In the genomic region with DNA sequence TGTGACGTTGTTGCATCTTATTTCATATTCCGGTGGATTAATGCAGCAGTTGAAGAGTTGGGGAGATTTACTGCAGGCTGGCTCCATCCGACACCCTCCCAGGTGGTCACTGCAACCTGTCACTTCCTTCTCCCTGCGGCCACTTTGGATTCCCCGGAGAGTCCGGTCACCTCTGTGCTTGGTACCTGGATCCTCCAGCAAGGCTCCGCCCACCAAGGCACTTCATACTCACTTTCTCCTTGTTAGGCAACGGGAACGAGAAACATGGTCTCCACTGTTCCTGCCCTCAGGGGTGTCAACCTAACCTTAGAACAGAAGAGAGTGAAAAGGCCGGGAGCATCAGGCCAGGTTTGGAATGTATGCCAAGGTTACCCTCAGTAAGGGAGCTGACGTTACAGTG, we compare ENCODE assay signal across 8 mouse cellular contexts. TPM values are rescaled to one million over a fixed set of nuclear protein-coding genes. Genes with fewer than 3 reads are reported as not detected.
DNase-seq lines count a peak whose midpoint lies in the region; ATAC-seq and TF ChIP-seq lines count a peak whose summit lies in the region.

No protein-coding gene starts in this region.

- peaks cover 39% of the 10 kb centered on the region for H3K4me1 ChIP-seq in forebrain, embryonic 15.5 days
- H3K4me1 ChIP-seq in intestine, embryonic 16.5 days (ENCODE audit: control insufficient read depth, insufficient read depth, low read length): peaks cover 50% of the 10 kb centered on the region
- peaks cover 84% of the 10 kb centered on the region for H3K4me1 ChIP-seq in liver, embryonic 15.5 days (replicated peaks)
- peaks cover 28% of the 10 kb centered on the region for H3K4me1 ChIP-seq in olfactory bulb, adult 2 months (ENCODE audit: control insufficient read depth, insufficient read depth, low read length)

- DNase-seq in left cerebral cortex, adult 2 months (ENCODE audit: extremely low spot score in 1 of 2, low spot score in 2 of 2): peak; percentile 13 to 20
- no peak for DNase-seq in left cerebral cortex, postnatal 25 days (ENCODE audit: low spot score in 2 of 2)
- peak; percentile 32 for DNase-seq in adrenal gland, postnatal 10 days

- H3K9ac ChIP-seq in forebrain, embryonic 15.5 days (replicated peaks): peak overlapping the region; percentile 100
- peak overlapping the region; percentile 100 for H3K9ac ChIP-seq in intestine, embryonic 16.5 days (ENCODE audit: low read depth, low read length)
- H3K9ac ChIP-seq in liver, embryonic 15.5 days: no peak overlapping the region

- WGBS in forebrain, embryonic 15.5 days: 18% methylated on average over 11 of the region's 11 CpGs
- 16% methylated on average over 11 of the region's 11 CpGs for WGBS in intestine, embryonic 16.5 days
- WGBS in liver, embryonic 15.5 days (ENCODE audit: insufficient replicate concordance): 45% methylated on average over 11 of the region's 11 CpGs
- 33% methylated on average over 11 of the region's 11 CpGs for WGBS in olfactory bulb, adult 2 months

- TF ChIP-seq CTCF in left cerebral cortex, adult 2 months (IDR thresholded peaks at IDR 0.05): no peak
- no peak for TF ChIP-seq CTCF in olfactory bulb, adult 2 months (IDR thresholded peaks at IDR 0.05; ENCODE audit: insufficient read depth, low read depth, low read length)

- peaks cover 5% of the 10 kb centered on the region; the same call in 1 of the 2 replicates for H3K36me3 ChIP-seq in forebrain, embryonic 15.5 days
- no peaks in the 10 kb centered on the region for H3K36me3 ChIP-seq in intestine, embryonic 16.5 days (ENCODE audit: control insufficient read depth, insufficient read depth, low read length)
- peaks cover 9% of the 10 kb centered on the region for H3K36me3 ChIP-seq in liver, embryonic 15.5 days (replicated peaks)

- H3K9me3 ChIP-seq in forebrain, embryonic 15.5 days: no peaks in the 10 kb centered on the region
- H3K9me3 ChIP-seq in intestine, embryonic 16.5 days (ENCODE audit: control insufficient read depth, low read length): no peaks in the 10 kb centered on the region
- no peaks in the 10 kb centered on the region for H3K9me3 ChIP-seq in liver, embryonic 15.5 days (replicated peaks)

- peak overlapping the region; percentile 100 for H3K27ac ChIP-seq in left cerebral cortex, adult 2 months
- peak overlapping the region; percentile 98 for H3K27ac ChIP-seq in forebrain, embryonic 15.5 days (replicated peaks)
- H3K27ac ChIP-seq in intestine, embryonic 16.5 days (ENCODE audit: low read length): peak overlapping the region; percentile 100
- H3K27ac ChIP-seq in liver, embryonic 15.5 days (replicated peaks): peak overlapping the region; percentile 94
- peak overlapping the region; percentile 49 for H3K27ac ChIP-seq in olfactory bulb, adult 2 months (ENCODE audit: insufficient read depth, low read depth, low read length)

- H3K27me3 ChIP-seq in forebrain, embryonic 15.5 days: no peaks in the 10 kb centered on the region
- H3K27me3 ChIP-seq in intestine, embryonic 16.5 days (replicated peaks; ENCODE audit: control insufficient read depth, insufficient read depth, low read length): no peaks in the 10 kb centered on the region
- H3K27me3 ChIP-seq in liver, embryonic 15.5 days: peaks cover 42% of the 10 kb centered on the region

- H3K4me3 ChIP-seq in left cerebral cortex, adult 2 months: peak overlapping the region; percentile 98
- peak overlapping the region; percentile 100 for H3K4me3 ChIP-seq in forebrain, embryonic 15.5 days
- H3K4me3 ChIP-seq in intestine, embryonic 16.5 days (ENCODE audit: low read length): peak overlapping the region; percentile 100
- H3K4me3 ChIP-seq in liver, embryonic 15.5 days (replicated peaks): peak overlapping the region; percentile 96
- H3K4me3 ChIP-seq in olfactory bulb, adult 2 months (ENCODE audit: insufficient read depth, low read depth, low read length): no peak overlapping the region

- intact Hi-C loops in left cerebral cortex, adult 2 months (cut with DNase I): no loop called here
- intact Hi-C loops in left cerebral cortex, postnatal 25 days (cut with DNase I): no loop called here

- no peak for ATAC-seq in forebrain, embryonic 15.5 days (replicated peaks)
- peak; percentile 0; the same call in 1 of the 2 replicates for ATAC-seq in intestine, embryonic 16.5 days
- no peak for ATAC-seq in liver, embryonic 15.5 days (ENCODE audit: insufficient read depth)
- no peak for ATAC-seq in monocyte, adult 5-6 weeks (replicated peaks; ENCODE audit: insufficient number of reproducible peaks, low FRiP score, low TSS enrichment, poor library complexity, severe bottlenecking)

- no peak for TF ChIP-seq POLR2A in olfactory bulb, adult 2 months (IDR thresholded peaks at IDR 0.05; ENCODE audit: insufficient read depth, low read depth, low read length)

- H3K4me2 ChIP-seq in forebrain, embryonic 15.5 days (replicated peaks): peak overlapping the region; percentile 96
- peak overlapping the region; percentile 91 for H3K4me2 ChIP-seq in intestine, embryonic 16.5 days (ENCODE audit: low read depth, low read length)
- peak overlapping the region; percentile 100 for H3K4me2 ChIP-seq in liver, embryonic 15.5 days

RNA-seq across cellular contexts. Expression of a gene that starts 2.4 kb away (rescaled TPM):
- 1,000 to 10,000 TPM; 1,100 to 1,129 TPM for total RNA-seq in left cerebral cortex, adult 2 months (2021)
- total RNA-seq in left cerebral cortex, postnatal 25 days (2021): 1,000 to 10,000 TPM; 1,262 to 1,272 TPM
- 100 to 1,000 TPM; 954 to 956 TPM for total RNA-seq in adrenal gland, postnatal 10 days (2021)
- 3,835 and 3,917 TPM in 2 replicates for polyA plus RNA-seq in forebrain, embryonic 15.5 days (2015; fragmentation: Nextera tagmentation; extraction: Ambion mirVana)
- 2,886 and 2,944 TPM in 2 replicates for polyA plus RNA-seq in intestine, embryonic 16.5 days (2015; fragmentation: Nextera tagmentation; extraction: Ambion mirVana)
- 559 and 587 TPM in 2 replicates for polyA plus RNA-seq in liver, embryonic 15.5 days (2015; fragmentation: Nextera tagmentation; extraction: Ambion mirVana)
- 702 and 785 TPM in 2 replicates for polyA plus RNA-seq in olfactory bulb, adult 2 months (2012; ENCODE audit: insufficient read depth, insufficient read length, low replicate concordance, missing spikeins)
- total RNA-seq in monocyte, adult 5-6 weeks (2017): 1,753 to 2,142 TPM (median 1,849 TPM) in 3 replicates

RNA-seq across cellular contexts. Expression of a gene that starts 10.6 kb away (rescaled TPM):
- total RNA-seq in left cerebral cortex, adult 2 months (2021): under 1 TPM in 1 of 2 experiments, not detected in 1; 0.25 TPM
- total RNA-seq in left cerebral cortex, postnatal 25 days (2021): under 1 TPM in 1 of 2 experiments, not detected in 1; 0.21 TPM
- under 1 TPM; 0.15 to 0.45 TPM for total RNA-seq in adrenal gland, postnatal 10 days (2021)
- 0.97 and 1.3 TPM in 2 replicates for polyA plus RNA-seq in forebrain, embryonic 15.5 days (2015; fragmentation: Nextera tagmentation; extraction: Ambion mirVana)
- 0.55 TPM in 1 of 2 replicates, not detected in the other for polyA plus RNA-seq in intestine, embryonic 16.5 days (2015; fragmentation: Nextera tagmentation; extraction: Ambion mirVana)
- not detected in 2 replicates for polyA plus RNA-seq in liver, embryonic 15.5 days (2015; fragmentation: Nextera tagmentation; extraction: Ambion mirVana)
- polyA plus RNA-seq in olfactory bulb, adult 2 months (2012; ENCODE audit: insufficient read depth, insufficient read length, low replicate concordance, missing spikeins): not detected in 2 replicates
- total RNA-seq in monocyte, adult 5-6 weeks (2017): 0.29 to 0.75 TPM in 2 of 3 replicates, not detected in the other

RNA-seq across cellular contexts. Expression of a gene that starts 27.9 kb away (rescaled TPM):
- 10 to 100 TPM; 16.1 to 17.6 TPM for total RNA-seq in left cerebral cortex, adult 2 months (2021)
- total RNA-seq in left cerebral cortex, postnatal 25 days (2021): 10 to 100 TPM; 15.3 to 16.3 TPM
- total RNA-seq in adrenal gland, postnatal 10 days (2021): 10 to 100 TPM; 19.5 to 26.4 TPM
- polyA plus RNA-seq in forebrain, embryonic 15.5 days (2015; fragmentation: Nextera tagmentation; extraction: Ambion mirVana): 72.1 and 74.1 TPM in 2 replicates
- polyA plus RNA-seq in intestine, embryonic 16.5 days (2015; fragmentation: Nextera tagmentation; extraction: Ambion mirVana): 26.6 and 28.6 TPM in 2 replicates
- 6.2 and 7.2 TPM in 2 replicates for polyA plus RNA-seq in liver, embryonic 15.5 days (2015; fragmentation: Nextera tagmentation; extraction: Ambion mirVana)
- polyA plus RNA-seq in olfactory bulb, adult 2 months (2012; ENCODE audit: insufficient read depth, insufficient read length, low replicate concordance, missing spikeins): not detected in 2 replicates
- 5.5 to 16.4 TPM (median 9.4 TPM) in 3 replicates for total RNA-seq in monocyte, adult 5-6 weeks (2017)

Comparison
In these comparisons a context has a peak if more than half of its experiments do, and no peak if none do; other contexts are left out.
1. DNase-seq: peak in left cerebral cortex, adult 2 months (2 of 2) and adrenal gland, postnatal 10 days (single experiment); none in left cerebral cortex, postnatal 25 days (0 of 2).
2. H3K27ac ChIP-seq: peak in every context shown above with its lines; median percentile 100 in left cerebral cortex, adult 2 months; 100 in intestine, embryonic 16.5 days; 98 in forebrain, embryonic 15.5 days; 94 in liver, embryonic 15.5 days; 49 in olfactory bulb, adult 2 months.
3. Peak in every context shown above with its lines, with median percentiles within 50 percentile points of each other: H3K4me2 ChIP-seq.